Mouse (Mus musculus) liver, embryonic 14.5 days (tissue): ENCODE measurements around the gene Ctsf.

Experiments used
- CTCF ChIP-seq: IDR thresholded peaks from 2 replicates; pipeline ENCODE4 v1.5.1; 2016; ENCODE audit warnings: antibody characterized with exemption, low read depth, control low read depth
- EP300 ChIP-seq: IDR thresholded peaks from 2 replicates; pipeline ENCODE4 v1.6.1; 2016; ENCODE audit warnings: antibody characterized with exemption, low read depth

- TF ChIP-seq CTCF (no peak), EP300 (no peak)
Measured at GRCm38 (mm10) chr19:4810309-4810708, 44.6 kb upstream of the Ctsf start.
